Mouse (Mus musculus): ENCODE measurements around the gene Col19a1. TPM values are rescaled to one million over a fixed set of nuclear protein-coding genes. Genes with fewer than 3 reads are reported as not detected.

Gene Col19a1
- total RNA-seq, 2 experiments from 2014 or later = 28.6 to 30.7 TPM

- intact Hi-C loops (cut with DNase I) = no loop called here
- DNase-seq (ENCODE audit: extremely low spot score in 1 of 2, low spot score in 2 of 2) = no peak
Observed at GRCm38 (mm10) chr1:24471096-24471710, 116.1 kb downstream of the Col19a1 start.

GRCm38 (mm10) chr1:24470633-24471032 is 116.6 kb downstream of the Col19a1 start:
- DNase-seq (ENCODE audit: extremely low spot score in 1 of 2, low spot score in 2 of 2) = no peak
- intact Hi-C loops (cut with DNase I) = no loop called here

GRCm38 (mm10) chr1:24461305-24461887 is 125.9 kb downstream of the Col19a1 start:
- no peak for DNase-seq (ENCODE audit: extremely low spot score in 1 of 2, low spot score in 2 of 2)
- intact Hi-C loops (cut with DNase I) = no loop called here

- intact Hi-C loops (cut with DNase I) = no loop called here
- no peak for DNase-seq (ENCODE audit: extremely low spot score in 1 of 2, low spot score in 2 of 2)
Observed at GRCm38 (mm10) chr1:24458015-24458414, 129.3 kb downstream of the Col19a1 start.

GRCm38 (mm10) chr1:24452572-24453269 is 134.6 kb downstream of the Col19a1 start:
- DNase-seq (ENCODE audit: extremely low spot score in 1 of 2, low spot score in 2 of 2) = no peak
- intact Hi-C loops (cut with DNase I) = no loop called here

- DNase-seq (ENCODE audit: extremely low spot score in 1 of 2, low spot score in 2 of 2) = no peak
- intact Hi-C loops (cut with DNase I) = no loop called here
Observed at GRCm38 (mm10) chr1:24452159-24452558, 135.1 kb downstream of the Col19a1 start.

GRCm38 (mm10) chr1:24437425-24437824 is 149.8 kb downstream of the Col19a1 start:
- intact Hi-C loops (cut with DNase I) = no loop called here
- DNase-seq (ENCODE audit: extremely low spot score in 1 of 2, low spot score in 2 of 2) = no peak

GRCm38 (mm10) chr1:24428306-24428705 is 159.0 kb downstream of the Col19a1 start:
- DNase-seq (ENCODE audit: extremely low spot score in 1 of 2, low spot score in 2 of 2) = no peak
- intact Hi-C loops (cut with DNase I) = no loop called here

GRCm38 (mm10) chr1:24378125-24378821 is 209.0 kb downstream of the Col19a1 start:
- peak; percentile 43 to 55 for DNase-seq (ENCODE audit: extremely low spot score in 1 of 2, low spot score in 2 of 2)
- intact Hi-C loops (cut with DNase I) = loop anchor here (10.0 kb wide), 1 partner anchor 257 kb away; no protein-coding TSS in a partner anchor

- no peak for DNase-seq (ENCODE audit: extremely low spot score in 1 of 2, low spot score in 2 of 2)
- intact Hi-C loops (cut with DNase I) = loop anchor here (10.0 kb wide), 1 partner anchor 260 kb away; no protein-coding TSS in a partner anchor
Observed at GRCm38 (mm10) chr1:24374902-24375301, 212.4 kb downstream of the Col19a1 start.

GRCm38 (mm10) chr1:24373671-24374070 is 213.6 kb downstream of the Col19a1 start:
- DNase-seq (ENCODE audit: extremely low spot score in 1 of 2, low spot score in 2 of 2) = no peak
- intact Hi-C loops (cut with DNase I) = loop anchor here (10.0 kb wide), 1 partner anchor 261 kb away; no protein-coding TSS in a partner anchor

GRCm38 (mm10) chr1:24372471-24373258 is 214.6 kb downstream of the Col19a1 start:
- intact Hi-C loops (cut with DNase I) = loop anchor here (10.0 kb wide), 1 partner anchor 262 kb away; no protein-coding TSS in a partner anchor
- DNase-seq (ENCODE audit: extremely low spot score in 1 of 2, low spot score in 2 of 2) = no peak

- DNase-seq (ENCODE audit: extremely low spot score in 1 of 2, low spot score in 2 of 2) = peak; percentile 36 to 39
- intact Hi-C loops (cut with DNase I) = loop anchor here (5.0 to 10.0 kb wide), 2 partner anchors 349 to 1457 kb away; partner anchors contain the start of gene Adgrb3
Observed at GRCm38 (mm10) chr1:24367570-24368517, 219.4 kb downstream of the Col19a1 start.

- no peak for DNase-seq (ENCODE audit: extremely low spot score in 1 of 2, low spot score in 2 of 2)
- intact Hi-C loops (cut with DNase I) = loop anchor here (5.0 to 10.0 kb wide), 2 partner anchors 353 to 1460 kb away; partner anchors contain the start of gene Adgrb3
Observed at GRCm38 (mm10) chr1:24364775-24365174, 222.5 kb downstream of the Col19a1 start.

- intact Hi-C loops (cut with DNase I) = loop anchor here (10.0 kb wide), 1 partner anchor 1463 kb away; the partner anchor contains the start of gene Adgrb3
- peak in 1 of 2 experiments; percentile 58 for DNase-seq (ENCODE audit: extremely low spot score in 1 of 2, low spot score in 2 of 2)
Observed at GRCm38 (mm10) chr1:24361990-24362635, 225.2 kb downstream of the Col19a1 start.

GRCm38 (mm10) chr1:24349462-24350217 is 237.6 kb downstream of the Col19a1 start:
- intact Hi-C loops (cut with DNase I) = no loop called here
- DNase-seq (ENCODE audit: extremely low spot score in 1 of 2, low spot score in 2 of 2) = peak in 1 of 2 experiments; percentile 25

All from left cerebral cortex, postnatal 10 days (tissue).